Mouse (Mus musculus) G1E (cell line): Measurements from ENCODE around the gene Glyr1.

Experiments used
- CTCF ChIP-seq: IDR thresholded peaks from 2 replicates; pipeline ENCODE4 v1.5.1; 2012; ENCODE audit warnings: low read depth, low read length, inconsistent platforms, mixed read lengths
- GATA1 ChIP-seq: IDR thresholded peaks from 2 replicates; pipeline ENCODE4 v1.6.1; 2012; ENCODE audit warnings: borderline replicate concordance, low read length, inconsistent platforms, mixed read lengths
- POLR2AphosphoS5 ChIP-seq: IDR thresholded peaks from 2 replicates; pipeline ENCODE4 v1.6.1; 2012; ENCODE audit warnings: low read depth, low read length, inconsistent platforms; ENCODE audit not compliant: insufficient replicate concordance
- TAL1 ChIP-seq: conservative IDR thresholded peaks from 2 replicates; pipeline ENCODE4 v1.6.1; 2012; ENCODE audit warnings: low read depth, low read length, inconsistent platforms, mixed read lengths

- TF ChIP-seq CTCF (no peak), POLR2AphosphoS5 (no peak), GATA1 (no peak), TAL1 (no peak)
These were observed 46.8 kb upstream of the Glyr1 start for GRCm38 (mm10) chr16:5096504-5096903.
